Mouse (Mus musculus) CD4-positive helper T cell, adult 2 months (primary cell): ENCODE results near the gene Lrrc4.
A peak's percentile ranks its signal among the peaks of the same experiment; 100 is the strongest.

Experiments used
- DNase-seq: peaks from one replicate; pipeline ENCODE4 v3.0.0-alpha.2; 2012; ENCODE audit warnings: low read depth, missing footprints, low spot score

The Lrrc4 gene

DNA sequence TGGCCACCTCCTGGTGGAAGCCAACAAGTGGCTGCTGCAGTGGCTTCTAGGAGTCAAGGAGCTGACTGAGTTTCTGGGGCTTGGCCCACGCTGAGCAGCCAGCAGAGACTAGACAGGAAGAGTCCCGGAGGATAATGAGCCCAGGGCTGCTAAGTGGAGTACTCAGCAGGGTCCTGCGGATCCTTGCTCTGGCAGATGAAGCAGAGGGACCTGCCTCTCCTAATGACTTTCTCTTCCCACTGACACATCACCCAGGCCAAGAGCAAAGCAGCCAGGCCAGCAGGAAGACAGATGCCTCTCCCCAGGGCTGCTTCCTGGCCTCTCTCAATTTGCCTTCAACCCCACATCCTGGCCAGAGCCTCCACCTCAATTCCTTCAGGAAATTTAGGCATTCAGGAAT is 23.9 kb upstream of the Lrrc4 start:
- DNase-seq, result no peak

DNA sequence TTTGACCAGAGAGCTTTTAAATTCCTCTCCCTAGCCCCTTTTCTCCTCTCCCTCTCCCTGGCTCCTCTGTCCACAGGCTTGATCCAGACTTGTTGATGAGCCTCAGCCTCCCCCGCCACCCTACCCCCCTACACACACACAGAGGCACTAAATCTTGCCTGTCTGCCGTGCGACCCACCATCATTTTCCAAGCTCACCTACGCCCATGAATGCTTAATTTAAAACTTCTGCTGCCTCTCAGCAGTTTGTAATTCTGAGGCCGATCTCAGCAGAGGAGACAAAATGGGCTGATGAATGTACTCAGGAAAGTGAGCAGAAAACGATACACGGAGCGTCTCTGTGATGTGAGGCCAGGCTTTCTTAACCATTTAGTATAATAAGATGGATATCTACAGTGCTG is 23.1 kb upstream of the Lrrc4 start:
- no peak for DNase-seq

DNA sequence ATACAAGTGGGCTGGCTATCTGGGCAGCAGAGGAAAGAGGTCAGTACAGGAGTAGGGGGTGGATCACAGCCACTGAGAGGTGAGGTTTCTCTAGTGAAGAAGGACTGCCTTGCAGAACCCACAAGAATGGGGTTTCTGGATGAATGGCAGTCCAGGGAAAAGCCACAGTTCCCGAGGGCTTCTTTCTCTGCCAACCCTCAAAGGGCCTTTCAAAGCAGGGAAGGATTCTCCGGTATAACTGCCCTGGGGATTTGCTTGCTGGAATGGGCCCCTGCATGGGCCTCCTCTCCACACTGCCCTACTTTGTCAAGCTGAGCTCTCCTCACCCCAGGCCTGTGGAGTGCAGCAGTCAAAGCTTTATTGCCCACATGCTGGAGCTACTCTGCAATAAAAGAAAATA is 22.1 kb upstream of the Lrrc4 start:
- DNase-seq, result no peak

DNA sequence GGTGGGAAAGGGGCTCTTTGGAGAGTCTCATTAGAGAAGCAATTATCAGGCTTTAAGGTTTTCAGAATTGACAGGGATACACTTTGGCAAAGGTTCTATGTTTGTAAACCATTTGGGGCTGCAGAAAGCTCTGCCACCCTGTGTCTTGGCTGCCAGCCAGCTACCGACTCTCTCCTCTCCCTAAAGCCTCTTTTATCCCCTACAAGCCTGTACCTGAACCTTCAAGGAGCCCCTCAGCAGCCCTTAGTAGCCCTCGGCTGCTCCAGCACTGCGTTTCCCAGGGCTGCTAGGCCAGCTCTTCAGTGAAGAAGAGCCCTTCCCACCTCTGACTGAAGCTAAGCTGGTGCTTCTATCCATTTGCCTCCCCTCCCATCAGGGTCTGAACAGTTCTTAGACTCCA is 21.6 kb upstream of the Lrrc4 start:
- DNase-seq, result no peak

DNA sequence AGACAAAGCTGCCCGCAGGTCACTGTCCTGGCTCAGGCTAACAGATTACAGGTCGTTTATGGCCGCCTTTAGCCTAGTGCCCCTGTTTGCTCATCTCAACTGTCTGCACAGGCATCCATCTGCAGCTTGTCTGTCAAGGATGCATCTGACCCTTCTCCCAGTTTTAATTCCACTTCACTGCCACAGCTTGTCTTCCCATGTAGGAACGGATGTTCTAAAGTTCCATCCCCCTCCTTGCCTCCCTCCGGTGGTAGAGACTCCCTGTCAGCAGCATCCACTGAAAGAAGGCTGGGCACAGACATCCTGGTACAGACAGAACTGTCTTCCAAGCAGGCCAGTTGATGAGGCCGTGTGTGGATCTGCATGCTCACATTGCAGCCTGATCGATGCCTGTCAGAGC is 20.8 kb upstream of the Lrrc4 start:
- DNase-seq, result no peak

DNA sequence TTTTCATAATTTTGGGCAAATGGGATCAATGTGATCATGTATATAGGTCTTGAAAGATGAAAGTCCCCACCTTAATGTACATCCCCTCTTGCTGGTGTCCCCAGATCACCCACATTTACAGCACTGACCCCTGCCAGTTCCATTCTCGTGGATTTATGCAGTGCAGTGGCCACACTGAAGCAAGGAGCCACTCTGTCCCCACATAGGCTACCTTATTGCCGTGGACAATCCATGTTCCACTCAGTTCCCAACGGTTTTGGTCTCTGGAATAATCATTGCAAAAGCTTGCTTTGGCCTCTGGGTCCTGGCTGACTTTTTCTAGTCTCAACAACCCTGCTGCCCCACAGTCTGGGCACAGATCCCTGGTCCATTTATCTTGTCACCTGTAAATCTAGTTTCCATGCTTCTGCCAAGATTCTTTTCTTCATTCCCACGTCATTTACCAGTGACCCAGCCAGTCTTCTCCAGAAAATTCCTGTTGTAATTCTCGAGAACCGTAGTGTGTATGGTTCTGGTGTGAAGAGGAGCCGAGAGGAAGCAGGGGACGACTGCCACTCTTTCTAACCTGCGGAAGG is 18.9 kb upstream of the Lrrc4 start:
- DNase-seq, result no peak

DNA sequence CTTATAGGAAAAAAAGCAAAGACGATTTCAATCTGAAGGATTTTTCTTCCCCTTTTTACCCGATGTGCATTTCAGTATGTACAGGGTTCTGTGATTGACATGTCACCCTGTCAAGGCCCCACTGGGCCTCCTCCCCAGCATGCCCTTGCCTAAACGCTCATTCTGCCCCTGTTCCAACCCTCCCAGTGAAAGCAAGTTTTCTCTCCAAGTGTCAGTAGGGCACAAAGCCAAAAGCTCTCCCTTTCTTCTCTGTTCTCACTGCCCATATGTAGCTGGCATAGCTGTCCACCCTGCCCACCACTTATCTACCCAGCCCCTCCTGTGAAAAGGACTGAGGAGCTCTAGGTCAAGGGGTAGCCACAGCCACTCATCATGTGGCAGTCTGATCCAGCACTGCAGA is 17.8 kb upstream of the Lrrc4 start:
- DNase-seq, result no peak

DNA sequence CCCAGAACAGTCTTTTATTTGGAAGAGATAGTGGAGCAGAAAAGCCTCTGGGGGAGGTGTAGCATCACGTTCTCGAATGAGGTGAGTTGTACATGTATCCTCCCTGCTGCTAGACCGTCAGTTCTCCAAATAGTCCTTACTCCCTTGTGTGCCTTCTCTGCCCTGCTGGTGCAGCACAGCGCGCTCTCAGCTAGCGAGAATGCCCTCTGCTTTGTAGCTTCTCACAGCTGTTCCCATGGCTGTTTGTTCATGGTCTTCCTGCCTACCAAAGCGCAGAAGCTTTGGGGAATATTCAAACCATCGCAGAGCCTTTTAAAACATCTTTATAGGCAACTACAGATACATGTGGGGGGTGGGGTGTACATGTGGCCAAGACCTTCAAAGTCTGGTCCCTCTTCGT is 17.3 kb upstream of the Lrrc4 start:
- DNase-seq, result no peak

DNA sequence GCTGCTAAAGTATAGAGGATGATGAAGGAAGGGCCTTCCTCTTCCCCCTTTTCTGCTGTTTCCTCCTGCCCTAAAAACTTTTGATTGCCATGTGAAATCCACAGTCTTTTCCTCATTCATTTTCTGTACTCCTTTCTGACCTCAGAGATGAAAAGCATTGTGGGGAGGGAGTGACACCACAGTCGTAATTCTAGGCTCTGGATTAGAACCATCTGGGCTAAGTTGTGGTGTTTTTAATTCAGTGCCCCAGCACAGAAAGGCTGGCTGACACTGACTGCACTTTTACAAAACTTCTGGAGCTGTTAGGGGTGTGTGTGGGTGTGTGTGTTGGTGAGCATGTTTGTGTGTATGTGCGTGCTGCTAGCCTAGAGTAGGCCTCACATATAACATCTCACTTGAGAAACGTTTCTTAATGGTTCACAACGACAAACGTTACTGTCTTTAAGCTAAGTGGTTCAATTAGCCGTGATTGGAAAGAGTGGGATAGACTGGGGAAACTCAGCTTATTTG is 16.8 kb upstream of the Lrrc4 start:
- DNase-seq, result no peak

DNA sequence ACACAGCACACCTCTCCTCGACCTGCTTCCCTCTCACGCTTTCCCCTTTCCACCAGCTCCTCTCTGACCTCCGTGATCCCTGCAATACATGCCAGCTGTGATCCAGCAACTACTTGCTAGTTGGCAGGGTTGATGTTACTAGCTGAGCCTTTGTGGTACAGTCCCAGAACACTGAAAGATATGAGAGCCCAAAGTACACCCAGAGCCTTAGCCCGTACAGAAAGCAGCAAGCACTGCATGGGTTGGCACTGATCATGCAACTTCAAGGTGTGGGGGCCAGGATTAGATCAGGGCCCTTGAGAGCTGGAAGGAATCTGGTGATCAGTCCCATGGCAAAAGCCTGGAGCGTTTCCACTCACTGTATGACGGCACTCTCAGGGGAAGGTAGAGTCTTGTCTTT is 16.1 kb upstream of the Lrrc4 start:
- no peak for DNase-seq

DNA sequence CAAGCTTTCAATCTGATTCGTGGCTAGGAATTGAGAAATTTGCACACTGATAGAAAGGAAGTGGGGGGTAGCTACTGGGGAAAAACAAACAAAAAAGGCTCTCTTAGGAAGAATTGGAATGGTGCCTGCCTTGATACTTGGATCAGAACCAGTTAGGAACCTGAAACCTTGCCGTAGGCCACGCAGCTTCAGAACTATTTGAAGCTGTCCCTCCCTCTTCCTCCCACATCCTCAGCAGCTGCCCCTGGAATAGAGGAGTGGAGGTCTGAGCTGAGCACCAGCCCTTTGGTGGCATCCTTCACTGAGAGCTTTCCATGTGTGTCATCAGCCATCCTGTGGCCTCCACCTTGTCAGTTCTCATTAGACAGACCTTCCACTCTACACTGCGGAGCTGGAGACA is 14.1 kb upstream of the Lrrc4 start:
- no peak for DNase-seq

DNA sequence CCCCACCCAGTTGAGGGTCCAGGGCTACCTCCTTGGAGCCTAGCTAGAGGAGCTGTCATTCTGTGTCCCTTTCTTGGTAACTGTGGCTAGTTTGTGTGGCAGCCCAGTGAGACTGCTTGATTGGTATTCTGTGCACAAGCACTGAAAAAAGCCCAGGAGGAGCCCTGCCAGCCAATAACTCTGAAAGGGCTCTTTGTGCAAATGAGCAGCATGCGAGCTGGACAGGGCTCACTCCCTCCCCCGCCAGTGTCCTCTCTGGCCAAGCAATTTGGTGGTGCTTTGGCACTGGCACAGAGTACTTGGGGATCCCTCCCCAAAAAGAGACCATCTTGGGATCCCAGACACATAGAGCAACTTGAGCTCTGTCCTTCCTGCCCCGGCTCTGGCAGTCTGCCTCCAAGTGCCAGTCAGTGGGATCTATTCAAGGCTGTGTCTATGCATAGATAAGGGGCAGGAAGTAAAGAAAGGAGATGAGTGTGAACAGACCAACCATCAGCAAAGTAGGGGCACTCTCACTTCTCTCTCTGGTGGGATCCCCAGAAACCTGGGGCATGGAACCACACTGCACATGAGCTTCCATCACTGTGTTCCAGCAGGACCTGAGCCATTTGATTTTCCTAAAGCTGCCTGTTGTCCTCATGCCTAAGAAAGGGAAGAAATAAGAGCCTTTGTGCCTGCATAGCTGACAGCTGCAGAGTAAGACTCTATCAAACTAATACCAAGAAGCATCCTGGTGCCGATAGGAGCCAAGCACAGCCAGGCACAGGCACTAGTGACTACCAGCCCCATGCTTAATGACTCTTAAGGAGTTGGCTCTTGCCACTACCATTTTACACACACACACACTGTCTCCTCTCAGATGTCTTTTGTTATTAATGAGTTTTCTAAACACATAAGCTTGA is 11.1 kb upstream of the Lrrc4 start:
- no peak for DNase-seq

DNA sequence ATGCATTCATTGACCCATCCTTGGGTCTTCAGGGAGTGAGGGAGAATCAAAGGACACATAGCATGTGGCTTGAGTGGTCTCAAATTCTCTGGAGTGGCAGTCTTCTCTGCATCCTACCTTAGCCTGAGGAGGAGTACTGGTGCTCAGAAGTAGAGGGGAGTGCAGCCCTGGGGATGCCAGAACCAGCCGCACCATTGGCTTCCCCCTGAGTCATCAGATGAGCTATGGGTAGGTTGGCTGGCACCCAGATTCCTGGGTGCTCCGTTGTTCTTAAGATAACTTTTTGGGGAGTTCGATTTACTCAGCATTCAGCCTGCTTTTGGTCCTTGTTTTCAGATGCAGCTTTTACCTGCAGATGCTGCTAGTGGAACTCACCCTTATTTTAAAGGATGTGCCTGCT is 10.0 kb upstream of the Lrrc4 start:
- DNase-seq, result no peak

DNA sequence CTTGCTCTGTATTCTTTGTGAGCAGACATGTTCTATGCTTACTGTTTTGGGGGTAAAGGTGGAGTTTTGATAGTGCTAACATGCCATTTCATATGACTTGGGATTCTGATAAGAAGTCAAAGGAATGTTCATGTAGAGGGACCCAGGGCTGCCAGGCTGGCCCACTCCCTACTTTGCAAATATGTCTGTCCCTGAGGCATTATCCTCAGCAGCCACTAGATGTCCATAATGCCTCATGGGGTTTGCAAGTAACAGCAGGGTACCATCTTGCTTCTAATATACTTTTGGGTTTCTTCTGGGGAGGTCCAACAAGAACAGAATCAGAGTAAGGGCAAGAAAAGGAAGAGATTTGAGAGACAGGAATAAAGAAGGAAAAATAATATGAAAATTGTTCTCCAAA is 5.1 kb upstream of the Lrrc4 start:
- DNase-seq, result no peak

DNA sequence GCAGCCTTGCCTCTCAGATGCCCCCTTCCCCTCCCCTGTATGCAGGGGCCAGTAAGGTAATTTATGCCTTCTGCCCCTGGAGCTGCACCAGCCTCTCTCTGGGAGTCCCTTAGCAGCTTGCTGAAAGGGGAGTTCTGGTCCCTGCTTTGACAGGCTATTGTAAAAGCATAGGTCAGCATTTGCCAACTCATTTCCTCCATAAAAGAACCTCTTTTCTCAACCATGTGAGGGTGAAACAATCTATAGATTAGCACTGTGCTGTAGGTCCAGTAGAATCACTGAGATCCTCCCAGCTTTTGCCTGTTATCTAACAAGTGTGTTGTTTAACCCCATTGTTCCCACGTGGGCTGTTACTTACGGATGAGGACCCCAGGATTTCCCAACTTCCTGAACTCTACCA is 2.5 kb upstream of the Lrrc4 start:
- DNase-seq, result no peak

DNA sequence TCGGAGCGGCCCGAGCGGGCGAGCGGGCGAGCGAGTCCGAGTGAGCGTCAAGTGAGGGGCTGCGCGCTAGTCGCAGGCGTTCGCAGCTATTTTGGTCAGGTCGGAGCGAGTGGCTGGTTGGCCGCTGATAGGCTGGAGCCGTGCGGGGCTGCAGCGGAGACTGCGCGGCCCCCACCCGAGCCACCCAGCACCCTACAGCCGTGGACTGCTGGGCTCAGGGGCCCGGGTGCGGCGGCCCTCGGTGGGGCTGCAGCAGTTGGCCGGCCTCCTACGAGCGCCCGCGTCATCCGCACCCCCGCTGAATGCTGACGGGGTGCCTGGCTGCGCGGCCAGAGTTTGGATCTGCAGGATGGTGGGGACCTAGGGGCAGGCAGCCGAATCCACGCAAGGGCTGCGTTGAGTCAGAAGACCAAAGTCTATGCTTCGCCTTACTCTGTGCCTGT is 1.9 kb upstream of the Lrrc4 start:
- no peak for DNase-seq

DNA sequence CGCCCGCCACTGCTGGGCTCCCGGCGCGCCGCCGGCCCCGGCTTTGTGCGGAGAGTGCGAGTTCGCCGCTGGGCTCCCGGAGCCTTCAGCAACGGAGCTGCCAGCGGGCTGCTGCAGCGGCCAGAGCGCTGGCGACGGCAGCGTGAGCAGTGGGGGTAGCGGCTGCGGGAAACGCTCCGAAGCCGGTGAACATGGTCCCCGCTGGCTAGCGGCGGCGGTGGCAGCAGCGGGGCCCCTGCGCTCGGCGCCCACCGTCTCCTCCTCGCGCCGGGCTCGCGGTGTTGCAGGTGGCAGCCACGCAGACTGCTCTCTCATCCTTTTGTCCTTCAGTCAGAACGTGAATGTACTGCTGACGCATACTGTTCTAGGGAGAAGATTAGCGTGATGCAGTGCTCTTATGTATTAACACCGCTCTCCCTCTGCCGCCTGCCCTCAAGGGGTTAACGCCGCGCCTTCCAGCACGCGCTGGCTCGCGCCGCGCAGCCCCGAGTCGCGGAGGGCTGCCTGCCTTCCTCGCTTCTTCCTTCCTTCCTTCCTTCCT is 1.3 kb upstream of the Lrrc4 start:
- peak; percentile 14 for DNase-seq

DNA sequence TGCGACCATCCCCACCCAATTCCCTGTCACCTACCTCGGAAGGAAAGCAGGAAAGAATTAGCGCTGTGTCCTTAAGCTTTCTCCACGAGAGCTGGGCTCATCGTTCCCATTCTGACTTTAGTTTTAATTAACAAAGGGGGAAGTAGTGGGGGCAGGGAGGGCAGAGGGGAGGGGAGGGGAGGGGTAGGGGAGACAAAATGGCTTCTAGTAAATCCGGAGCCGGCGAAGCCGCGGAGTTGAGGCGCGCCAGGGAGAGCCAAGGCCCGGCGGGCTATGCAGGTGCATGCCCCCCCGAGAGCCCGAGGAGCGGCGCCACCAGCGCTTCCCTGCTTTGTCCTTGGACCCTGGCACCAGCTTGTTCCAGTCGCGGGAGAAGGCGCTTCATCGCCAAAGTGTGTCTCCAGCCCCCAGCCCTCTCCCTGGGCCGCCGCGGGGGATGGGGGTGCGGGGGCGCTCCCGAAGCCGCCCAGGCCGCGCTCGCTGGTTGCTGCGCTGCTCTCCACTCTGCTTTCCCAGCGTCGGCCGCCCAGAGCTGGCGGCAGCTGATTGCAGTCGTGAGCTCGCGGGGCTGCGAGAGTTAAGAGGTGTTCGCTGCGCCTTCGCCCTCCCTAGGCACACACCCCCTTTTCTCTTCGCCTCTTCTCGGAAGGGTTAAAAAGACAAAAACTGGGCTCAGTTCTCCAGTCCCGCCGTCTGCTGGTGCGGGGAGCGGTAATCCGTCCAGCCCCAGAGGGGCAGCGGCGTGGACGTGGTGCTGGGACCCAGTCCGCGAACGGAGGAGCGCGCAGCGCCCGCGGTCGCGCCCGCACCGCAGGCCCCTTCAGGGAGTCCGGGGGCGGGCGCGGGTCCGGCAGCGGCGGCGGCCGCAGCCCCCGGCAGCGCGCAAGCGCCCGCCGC is 555 bp upstream of the Lrrc4 start:
- peak; percentile 13 for DNase-seq

DNA sequence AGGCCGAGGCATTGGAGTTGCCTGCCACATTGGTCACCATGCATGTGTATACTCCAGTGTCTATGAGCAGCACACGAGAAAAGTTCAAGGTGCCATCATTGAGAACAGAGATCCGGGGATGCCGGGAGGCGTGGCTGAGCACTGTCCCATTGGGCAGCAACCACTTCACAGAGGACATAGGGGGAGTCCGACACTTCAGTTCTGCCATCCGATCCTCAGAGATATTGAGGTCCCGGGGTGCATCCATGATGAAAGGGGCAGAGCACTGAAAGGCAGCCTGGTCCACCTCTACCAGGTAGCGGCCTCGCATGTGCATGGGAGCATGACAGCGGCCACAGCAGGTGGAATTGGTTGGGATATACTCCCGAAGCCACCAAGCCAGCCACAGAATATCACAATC is 1.2 kb downstream of the Lrrc4 start:
- DNase-seq, result no peak

DNA sequence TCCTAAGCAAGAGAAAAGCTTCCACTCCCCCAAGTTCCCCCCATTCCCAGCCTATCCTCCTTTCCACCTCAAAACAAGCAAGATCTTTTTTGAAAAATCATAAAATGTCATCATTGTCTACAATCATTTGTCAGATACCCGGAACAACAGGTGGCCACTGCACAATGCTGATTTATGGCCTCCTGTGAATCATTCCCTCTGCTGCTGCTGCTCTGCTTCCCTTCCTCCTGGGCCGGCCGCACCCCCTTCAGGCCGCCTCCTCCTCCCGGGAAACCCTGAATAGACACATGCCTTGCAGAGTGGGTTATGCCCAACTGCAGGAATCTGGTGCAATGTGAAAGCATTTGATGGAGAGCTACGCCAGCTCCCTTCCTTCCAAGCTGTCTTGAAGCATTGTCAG is 3.0 kb downstream of the Lrrc4 start:
- no peak for DNase-seq

DNA sequence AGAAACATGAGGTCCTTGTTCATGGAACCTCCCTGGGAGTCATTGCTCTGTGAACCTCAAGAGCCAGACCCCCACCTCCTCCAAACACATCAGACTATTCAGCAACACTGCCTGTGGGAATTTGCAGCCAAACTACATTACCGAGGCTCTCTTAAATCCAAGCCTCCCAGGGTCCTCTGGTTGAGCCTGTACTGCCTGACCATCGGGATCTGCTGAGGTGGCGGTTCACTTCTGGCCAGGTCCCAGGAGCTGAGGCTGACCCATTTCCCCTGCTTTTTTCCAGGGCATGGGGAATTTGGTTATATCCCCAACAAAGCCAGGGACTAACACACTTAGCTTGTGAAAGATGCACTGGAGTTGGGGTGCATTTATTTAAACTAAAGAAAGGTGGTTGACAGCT is 4.0 kb downstream of the Lrrc4 start:
- DNase-seq, result no peak
